Mouse (Mus musculus) frontal cortex, adult (tissue): ENCODE results near the gene Nwd1.
"Not testable (repeated sequence)": the region's sequence is repeated elsewhere in the genome, so short reads cannot be mapped to it uniquely, and the experiment has no call there.

Experiments used
- ATAC-seq: cut with Nextera tagmentation; 2 replicates; pipeline ENCODE4 v1.9.2; 2017; ENCODE audit warnings: mild to moderate bottlenecking, moderate library complexity, mixed read lengths; ENCODE audit not compliant: low TSS enrichment

The Nwd1 gene

GRCm38 (mm10) chr8:72646060-72646767 lies at the start of gene Nwd1:
Nwd1 (plus strand) TSS chr8:72646711.
- ATAC-seq, result peak; percentile 89

- peak; percentile 53 for ATAC-seq
These were observed 3.6 kb upstream of the Nwd1 start for GRCm38 (mm10) chr8:72642885-72643284.

- peak; percentile 64 for ATAC-seq
These were observed 1.9 kb upstream of the Nwd1 start for GRCm38 (mm10) chr8:72644601-72645000.

GRCm38 (mm10) chr8:72646768-72647143 lies 245 bp downstream of the Nwd1 start:
- 0 out of 2 replicates have a peak, but pooled peaks have one; percentile 2 for ATAC-seq

GRCm38 (mm10) chr8:72650697-72651096 lies 4.2 kb downstream of the Nwd1 start:
- no peak for ATAC-seq

GRCm38 (mm10) chr8:72654565-72655521 lies 8.3 kb downstream of the Nwd1 start:
- peak; percentile 86 for ATAC-seq

GRCm38 (mm10) chr8:72655522-72655912 lies 9.0 kb downstream of the Nwd1 start:
- ATAC-seq, result 0 out of 2 replicates have a peak, but pooled peaks have one; percentile 20

- no peak for ATAC-seq
These were observed 13.5 kb downstream of the Nwd1 start for GRCm38 (mm10) chr8:72659967-72660366.

GRCm38 (mm10) chr8:72664107-72664652 lies 17.7 kb downstream of the Nwd1 start:
- no peak for ATAC-seq

- no peak for ATAC-seq
These were observed 18.2 kb downstream of the Nwd1 start for GRCm38 (mm10) chr8:72664757-72665156.

- ATAC-seq, result no peak
These were observed 18.9 kb downstream of the Nwd1 start for GRCm38 (mm10) chr8:72665405-72665804.

- ATAC-seq, result no peak
These were observed 22.4 kb downstream of the Nwd1 start for GRCm38 (mm10) chr8:72668925-72669324.

- ATAC-seq, result 0 out of 2 replicates have a peak, but pooled peaks have one; percentile 73
These were observed 26.3 kb downstream of the Nwd1 start for GRCm38 (mm10) chr8:72672802-72673201.

- peak; percentile 55 for ATAC-seq
These were observed 27.7 kb downstream of the Nwd1 start for GRCm38 (mm10) chr8:72674184-72674583.

- no peak for ATAC-seq
These were observed 29.9 kb downstream of the Nwd1 start for GRCm38 (mm10) chr8:72676436-72676835.

GRCm38 (mm10) chr8:72676844-72677243 lies 30.3 kb downstream of the Nwd1 start:
- not testable (repeated sequence) for ATAC-seq

- ATAC-seq, result no peak
These were observed 30.8 kb downstream of the Nwd1 start for GRCm38 (mm10) chr8:72677331-72677730.

- peak; percentile 88 for ATAC-seq
These were observed 33.6 kb downstream of the Nwd1 start for GRCm38 (mm10) chr8:72680133-72680532.

- ATAC-seq, result peak; percentile 82
These were observed 35.7 kb downstream of the Nwd1 start for GRCm38 (mm10) chr8:72682051-72682687.

- no peak for ATAC-seq
These were observed 36.6 kb downstream of the Nwd1 start for GRCm38 (mm10) chr8:72683010-72683521.

- peak; percentile 68 for ATAC-seq
These were observed 37.1 kb downstream of the Nwd1 start for GRCm38 (mm10) chr8:72683572-72684099.
